Mouse (Mus musculus): ENCODE measurements around the gene Gpc3. TPM values are rescaled to one million over a fixed set of nuclear protein-coding genes. Genes with fewer than 3 reads are reported as not detected.
A peak's percentile ranks its signal among the peaks of the same experiment; 100 is the strongest.

The Gpc3 gene
- total and polyA plus RNA-seq, 3 experiments: 11.9 to 14.8 (median 13.2) TPM

DNA sequence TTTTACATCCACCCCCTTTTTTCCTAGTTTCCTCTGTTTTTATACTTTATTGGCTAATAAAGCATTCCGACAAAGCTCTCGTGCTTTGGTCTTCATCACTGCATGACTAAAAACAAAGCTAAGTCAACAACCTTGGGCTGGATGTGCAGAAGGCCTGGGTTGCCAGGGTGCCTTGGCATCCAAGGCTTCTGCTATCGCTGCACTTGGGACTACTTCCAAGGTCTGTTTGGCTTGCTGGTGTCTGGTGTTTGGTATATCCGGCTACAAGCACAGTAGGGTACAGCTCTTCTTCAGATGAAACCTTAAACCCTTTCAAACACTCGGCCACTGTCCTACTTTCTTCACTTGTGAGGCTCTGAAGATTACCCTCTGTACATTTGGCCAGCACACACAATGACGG lies 325.8 kb downstream of the Gpc3 start:
- Histone ChIP-seq H3K36me3 (ENCODE audit: control insufficient read depth, insufficient read depth, low read length) (no peaks in the 10 kb centered on the region), H3K27me3 (ENCODE audit: control insufficient read depth, insufficient read depth, low read length) (no peaks in the 10 kb centered on the region), H3K9ac (ENCODE audit: low read depth, low read length) (no peak overlapping the region), H3K27ac (no peak overlapping the region), H3K4me3 (no peak overlapping the region), H3K4me1 (ENCODE audit: control insufficient read depth, insufficient read depth, low read length) (no peaks in the 10 kb centered on the region), H3K79me2 (replicated peaks; ENCODE audit: control insufficient read depth, insufficient read depth, low read length) (no peaks in the 10 kb centered on the region)
- 50% methylated on average over 6 of the region's 6 CpGs for WGBS
- intact Hi-C loops (cut with DNase I): no loop called here
- TF ChIP-seq POLR2A (IDR thresholded peaks at IDR 0.05; ENCODE audit: insufficient read depth, low read depth, low read length): no peak
- TF ChIP-seq CTCF (IDR thresholded peaks at IDR 0.05): no peak
- TF ChIP-seq EP300 (IDR thresholded peaks at IDR 0.05; ENCODE audit: insufficient read depth, low read depth, low read length): no peak
- DNase-seq: peak in 1 of 2 experiments; percentile 20

DNA sequence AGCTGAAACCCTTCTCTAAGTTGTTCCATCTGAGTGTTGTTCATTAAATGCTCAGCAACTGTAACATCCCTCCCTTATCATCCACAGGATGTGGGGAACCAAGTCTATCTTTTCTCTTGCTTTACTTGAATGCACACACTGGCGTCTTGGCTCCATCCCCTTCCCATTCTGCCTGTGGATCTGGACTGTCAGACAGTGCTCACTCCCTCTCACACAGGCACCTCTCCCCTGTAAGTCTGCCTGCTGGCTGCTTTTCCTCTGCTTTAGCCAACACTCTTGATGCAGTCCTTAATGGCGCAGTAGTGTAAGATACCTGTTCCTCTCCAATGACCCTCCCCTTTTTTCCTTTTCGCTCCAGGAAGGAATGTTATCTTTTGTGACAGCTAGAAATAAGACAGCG lies 331.7 kb downstream of the Gpc3 start:
- Histone ChIP-seq H3K27me3 (ENCODE audit: control insufficient read depth, insufficient read depth, low read length) (no peaks in the 10 kb centered on the region), H3K9ac (ENCODE audit: low read depth, low read length) (no peak overlapping the region), H3K79me2 (replicated peaks; ENCODE audit: control insufficient read depth, insufficient read depth, low read length) (no peaks in the 10 kb centered on the region), H3K4me3 (no peak overlapping the region), H3K4me1 (ENCODE audit: control insufficient read depth, insufficient read depth, low read length) (peaks cover 2% of the 10 kb centered on the region; the same call in 1 of the 2 replicates), H3K36me3 (ENCODE audit: control insufficient read depth, insufficient read depth, low read length) (no peaks in the 10 kb centered on the region), H3K27ac (no peak overlapping the region)
- intact Hi-C loops (cut with DNase I): no loop called here
- DNase-seq: no peak
- WGBS: 60% methylated on average over 4 of the region's 4 CpGs
- TF ChIP-seq POLR2A (IDR thresholded peaks at IDR 0.05; ENCODE audit: insufficient read depth, low read depth, low read length) (no peak), CTCF (IDR thresholded peaks at IDR 0.05) (no peak), EP300 (IDR thresholded peaks at IDR 0.05; ENCODE audit: insufficient read depth, low read depth, low read length) (no peak)

DNA sequence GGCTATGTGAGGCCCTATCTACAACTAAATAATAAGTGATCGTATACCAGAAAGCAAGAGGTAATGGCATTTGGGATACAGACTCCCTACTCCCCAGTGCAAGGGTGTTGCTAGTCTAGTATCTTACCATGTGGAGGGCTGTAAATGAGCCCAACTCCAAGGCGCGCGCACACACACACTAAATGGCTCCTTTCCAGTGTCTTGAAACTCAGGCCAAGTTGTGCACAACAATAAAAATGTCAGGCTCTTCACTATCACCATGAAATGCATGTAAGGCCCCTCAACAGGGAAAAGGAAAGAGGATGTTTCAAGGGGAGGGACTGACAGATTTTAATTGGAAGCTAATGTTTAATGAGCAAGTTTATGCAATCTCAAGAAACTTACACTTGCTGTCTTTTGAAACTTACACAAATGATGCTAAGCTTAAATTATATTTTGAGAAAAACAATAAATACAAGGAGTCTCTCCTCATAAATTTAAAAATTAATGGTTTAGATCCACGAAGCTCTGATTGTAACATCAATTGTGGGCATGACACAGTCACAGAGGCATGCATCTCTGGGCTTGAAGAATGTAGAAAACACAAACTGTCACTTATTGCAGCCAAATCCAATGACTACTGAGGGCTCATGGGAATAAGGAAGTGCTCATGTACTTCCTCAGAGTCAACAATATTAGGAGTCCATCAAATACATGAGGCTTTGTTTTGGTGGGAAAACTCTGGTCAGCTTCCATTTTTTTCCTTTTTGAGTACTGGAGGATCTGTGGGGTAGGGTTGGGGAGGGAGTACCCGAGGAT lies 332.4 kb downstream of the Gpc3 start:
- Histone ChIP-seq H3K36me3 (ENCODE audit: control insufficient read depth, insufficient read depth, low read length) (no peaks in the 10 kb centered on the region), H3K4me3 (no peak overlapping the region), H3K4me1 (ENCODE audit: control insufficient read depth, insufficient read depth, low read length) (peaks cover 2% of the 10 kb centered on the region; the same call in 1 of the 2 replicates), H3K79me2 (replicated peaks; ENCODE audit: control insufficient read depth, insufficient read depth, low read length) (no peaks in the 10 kb centered on the region), H3K27me3 (ENCODE audit: control insufficient read depth, insufficient read depth, low read length) (no peaks in the 10 kb centered on the region), H3K27ac (no peak overlapping the region), H3K9ac (ENCODE audit: low read depth, low read length) (no peak overlapping the region)
- WGBS: 78% methylated on average over 6 of the region's 6 CpGs
- intact Hi-C loops (cut with DNase I): no loop called here
- no peak for DNase-seq
- TF ChIP-seq CTCF (IDR thresholded peaks at IDR 0.05) (no peak), POLR2A (IDR thresholded peaks at IDR 0.05; ENCODE audit: insufficient read depth, low read depth, low read length) (no peak), EP300 (IDR thresholded peaks at IDR 0.05; ENCODE audit: insufficient read depth, low read depth, low read length) (no peak)

DNA sequence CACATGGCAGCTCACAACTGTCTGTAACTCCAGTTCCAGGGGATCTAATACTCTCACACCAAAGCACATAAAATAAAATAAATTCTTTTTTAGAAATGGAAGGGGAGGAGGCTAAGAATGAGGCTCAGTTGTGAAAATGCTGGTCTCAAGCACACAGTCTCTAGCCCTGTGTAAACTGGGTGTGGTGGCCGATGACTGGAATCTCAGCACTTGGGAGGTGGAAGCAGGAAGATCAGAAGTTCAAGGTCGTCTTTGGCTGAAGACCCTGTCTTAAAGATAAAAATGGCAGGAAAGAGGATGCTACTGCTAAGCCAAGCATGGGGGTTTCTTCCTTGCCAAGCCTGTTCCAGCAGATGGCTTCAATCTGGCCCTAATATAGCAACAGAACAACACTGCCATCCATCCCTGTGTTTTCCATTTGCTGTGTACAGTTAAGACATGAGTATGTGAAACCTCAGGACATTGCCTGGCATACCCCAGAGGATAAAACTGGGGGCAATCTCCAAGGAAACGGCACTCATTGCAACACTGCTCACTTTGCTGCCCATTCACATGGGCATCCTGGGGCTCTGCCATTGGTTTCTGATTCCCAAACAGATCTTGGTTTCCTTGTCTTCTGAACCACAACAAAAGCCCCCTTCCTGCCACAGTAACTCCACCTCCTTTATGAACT lies 334.9 kb downstream of the Gpc3 start:
- 59% methylated on average over 3 of the region's 3 CpGs for WGBS
- intact Hi-C loops (cut with DNase I): no loop called here

DNA sequence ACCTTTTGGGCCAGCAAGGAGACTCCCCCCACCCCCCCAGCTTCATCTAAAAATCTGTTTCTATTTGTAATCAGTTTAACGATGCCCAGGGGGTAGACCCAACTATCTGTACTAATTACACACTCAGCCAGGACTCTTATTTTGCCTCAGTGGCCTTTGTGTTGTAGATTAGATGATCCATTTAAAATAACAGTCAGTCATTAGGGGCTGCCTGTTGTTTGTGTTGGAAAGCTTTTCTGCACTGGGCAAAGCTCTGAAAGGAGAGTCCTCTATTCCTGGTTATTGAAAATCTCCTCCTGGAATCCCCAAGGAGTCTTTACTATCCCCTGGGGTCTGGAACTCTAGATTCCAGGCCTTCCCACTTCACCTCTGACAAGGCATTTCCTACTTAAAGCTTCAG lies 336.2 kb downstream of the Gpc3 start:
- intact Hi-C loops (cut with DNase I): no loop called here
- WGBS: 40% methylated on average over 1 of the region's 1 CpGs
- Histone ChIP-seq H3K9ac (ENCODE audit: low read depth, low read length) (no peak overlapping the region), H3K4me1 (ENCODE audit: control insufficient read depth, insufficient read depth, low read length) (peaks cover 2% of the 10 kb centered on the region; the same call in 1 of the 2 replicates), H3K36me3 (ENCODE audit: control insufficient read depth, insufficient read depth, low read length) (no peaks in the 10 kb centered on the region), H3K79me2 (replicated peaks; ENCODE audit: control insufficient read depth, insufficient read depth, low read length) (no peaks in the 10 kb centered on the region), H3K27ac (no peak overlapping the region), H3K4me3 (no peak overlapping the region), H3K27me3 (ENCODE audit: control insufficient read depth, insufficient read depth, low read length) (no peaks in the 10 kb centered on the region)
- TF ChIP-seq POLR2A (IDR thresholded peaks at IDR 0.05; ENCODE audit: insufficient read depth, low read depth, low read length) (no peak), CTCF (IDR thresholded peaks at IDR 0.05) (no peak), EP300 (IDR thresholded peaks at IDR 0.05; ENCODE audit: insufficient read depth, low read depth, low read length) (no peak)
- DNase-seq: no peak

More for the DNA sequence above, 334.9 kb downstream of the Gpc3 start:
- no peak for DNase-seq
- H3K27ac ChIP-seq: no peak overlapping the region
- H3K27me3 ChIP-seq (ENCODE audit: control insufficient read depth, insufficient read depth, low read length): no peaks in the 10 kb centered on the region
- no peaks in the 10 kb centered on the region for H3K36me3 ChIP-seq (ENCODE audit: control insufficient read depth, insufficient read depth, low read length)
- no peak overlapping the region for H3K4me3 ChIP-seq
- TF ChIP-seq POLR2A (IDR thresholded peaks at IDR 0.05; ENCODE audit: insufficient read depth, low read depth, low read length) (no peak), EP300 (IDR thresholded peaks at IDR 0.05; ENCODE audit: insufficient read depth, low read depth, low read length) (no peak), CTCF (IDR thresholded peaks at IDR 0.05) (no peak)
- no peak overlapping the region for H3K9ac ChIP-seq (ENCODE audit: low read depth, low read length)
- no peaks in the 10 kb centered on the region for H3K79me2 ChIP-seq (replicated peaks; ENCODE audit: control insufficient read depth, insufficient read depth, low read length)
- peaks cover 2% of the 10 kb centered on the region; the same call in 1 of the 2 replicates for H3K4me1 ChIP-seq (ENCODE audit: control insufficient read depth, insufficient read depth, low read length)

DNA sequence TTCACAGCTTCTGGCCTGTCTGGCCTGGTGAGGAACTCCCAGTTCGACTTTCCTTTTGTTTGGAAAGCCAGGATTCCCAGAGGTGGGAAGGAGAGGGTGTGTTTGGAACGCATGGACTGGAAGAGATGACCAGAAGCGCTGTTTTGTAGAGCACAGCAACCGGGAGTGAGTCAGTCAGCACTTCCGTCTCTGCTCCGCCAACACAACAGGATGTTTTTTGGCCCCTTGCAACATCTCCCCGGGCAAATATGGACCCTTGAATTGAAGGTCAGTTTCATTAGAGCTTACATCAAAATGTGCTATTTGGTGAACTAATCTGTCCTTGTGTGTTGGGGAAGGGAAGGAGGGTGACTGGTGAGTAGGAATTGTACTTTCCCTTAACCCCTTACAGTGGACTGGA lies 340.7 kb downstream of the Gpc3 start:
- Histone ChIP-seq H3K79me2 (replicated peaks; ENCODE audit: control insufficient read depth, insufficient read depth, low read length) (no peaks in the 10 kb centered on the region), H3K4me1 (ENCODE audit: control insufficient read depth, insufficient read depth, low read length) (no peaks in the 10 kb centered on the region), H3K36me3 (ENCODE audit: control insufficient read depth, insufficient read depth, low read length) (no peaks in the 10 kb centered on the region), H3K27ac (no peak overlapping the region), H3K27me3 (ENCODE audit: control insufficient read depth, insufficient read depth, low read length) (no peaks in the 10 kb centered on the region), H3K4me3 (no peak overlapping the region), H3K9ac (ENCODE audit: low read depth, low read length) (no peak overlapping the region)
- TF ChIP-seq EP300 (IDR thresholded peaks at IDR 0.05; ENCODE audit: insufficient read depth, low read depth, low read length): no peak
- TF ChIP-seq POLR2A (IDR thresholded peaks at IDR 0.05; ENCODE audit: insufficient read depth, low read depth, low read length): no peak
- no peak for TF ChIP-seq CTCF (IDR thresholded peaks at IDR 0.05)
- no peak for DNase-seq
- WGBS: 76% methylated on average over 7 of the region's 7 CpGs
- intact Hi-C loops (cut with DNase I): no loop called here
